Mouse (Mus musculus) spleen, adult 2 months (tissue): ENCODE measurements around the gene Fv1.

Source experiments
- CTCF ChIP-seq: fragments of 200-500 bp; IDR thresholded peaks from 2 replicates; pipeline ENCODE4 v1.5.1; 2011; ENCODE audit warnings: mild to moderate bottlenecking, inconsistent platforms; ENCODE audit not compliant: insufficient read depth, insufficient read length, insufficient replicate concordance; ENCODE audit errors: extremely low read depth
- POLR2A ChIP-seq: fragments of 200-500 bp; IDR thresholded peaks from 2 replicates; pipeline ENCODE4 v1.6.1; 2011; ENCODE audit warnings: low read depth, low read length, inconsistent platforms

DNA sequence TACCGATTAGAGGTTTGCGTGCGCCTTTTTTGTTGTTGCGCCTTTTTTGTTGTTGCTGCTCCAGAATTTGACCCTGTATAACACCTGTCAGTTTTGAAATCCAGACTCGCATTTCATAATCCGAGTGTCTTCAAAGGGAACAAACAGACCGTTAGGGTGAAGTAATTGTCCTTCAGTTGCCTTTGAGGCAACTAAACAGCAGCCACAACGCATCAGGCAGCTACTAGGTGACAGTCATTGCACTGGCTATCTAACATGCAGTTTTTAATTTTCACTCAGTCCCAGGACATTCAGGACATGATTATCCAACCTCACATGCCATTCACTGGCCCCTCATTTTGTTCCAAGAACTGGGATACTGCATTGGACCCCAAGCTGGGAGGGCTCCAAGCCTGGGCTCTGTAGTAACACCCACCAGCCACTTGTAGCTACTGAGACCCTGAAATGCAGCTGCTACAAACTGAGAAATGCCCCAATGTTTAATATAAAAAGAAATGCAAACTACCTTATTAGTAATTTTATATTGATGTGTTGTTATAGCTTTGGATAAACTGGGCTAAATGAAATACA, 36.4 kb downstream of the Fv1 start:
- no peak for TF ChIP-seq CTCF
- no peak for TF ChIP-seq POLR2A
